Mouse (Mus musculus) kidney, adult 8-10 months (tissue): ENCODE data around the gene Camsap2.

Experiments used
- DNase-seq, 2 experiments: peaks; one replicate each; pipeline ENCODE4 v3.0.0; 2022

Camsap2 gene

GRCm38 (mm10) chr1:136220037-136220871 is 125.7 kb downstream of the Camsap2 start:
- DNase-seq: no peak
